Mouse (Mus musculus) liver, embryonic 14.5 days (tissue): ENCODE measurements around the gene Snx11.

Source experiments
- CTCF ChIP-seq: IDR thresholded peaks from 2 replicates; pipeline ENCODE4 v1.5.1; 2016; ENCODE audit warnings: antibody characterized with exemption, low read depth, control low read depth
- EP300 ChIP-seq: IDR thresholded peaks from 2 replicates; pipeline ENCODE4 v1.6.1; 2016; ENCODE audit warnings: antibody characterized with exemption, low read depth

GRCm38 (mm10) chr11:96762742-96763470 lies 14.5 kb downstream of the Snx11 start:
- TF ChIP-seq CTCF (no peak), EP300 (no peak)
